Mouse (Mus musculus): ENCODE measurements around the gene Ehbp1l1.

DNA sequence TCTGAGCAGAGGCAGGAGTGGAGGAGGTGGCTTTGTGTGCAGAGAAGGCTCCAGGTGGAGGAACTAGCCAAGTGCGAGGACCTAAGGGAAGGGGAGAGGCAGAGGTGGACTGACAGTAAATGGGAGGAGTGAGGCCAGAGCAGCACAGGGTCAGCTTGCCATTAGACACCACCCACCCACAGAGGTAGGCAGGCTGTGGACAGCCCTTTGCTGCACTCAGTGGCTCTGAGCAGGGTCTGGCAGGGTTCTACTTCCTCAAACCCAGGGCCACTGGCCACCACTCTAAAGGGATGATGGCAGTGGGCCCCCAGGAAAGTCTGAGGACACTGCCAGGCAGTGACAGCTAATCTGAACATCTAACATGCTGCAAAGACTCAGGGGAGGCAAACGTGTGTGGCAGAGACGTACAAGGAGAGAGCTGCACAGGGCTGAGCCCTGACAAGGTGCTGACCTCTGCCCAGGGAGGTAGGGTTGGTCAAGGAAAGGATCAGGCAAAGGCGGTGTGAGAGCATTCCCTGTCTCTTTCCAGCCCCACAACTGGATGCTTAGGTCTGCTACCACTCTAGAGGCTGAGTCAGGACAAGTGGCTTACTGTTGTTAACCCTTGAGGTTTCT, 2.1 kb downstream of the Ehbp1l1 start:
- TF ChIP-seq POLR2A (IDR thresholded peaks at IDR 0.05; ENCODE audit: control insufficient read depth, low read depth, low read length): no peak
- no peak for TF ChIP-seq CTCF (IDR thresholded peaks at IDR 0.05; ENCODE audit: control insufficient read depth, insufficient read depth, insufficient replicate concordance, low read depth, low read length)
